Mouse (Mus musculus): ENCODE measurements around the gene Rsg1. TPM values are rescaled to one million over a fixed set of nuclear protein-coding genes. Genes with fewer than 3 reads are reported as not detected.

The Rsg1 gene
- polyA plus RNA-seq, 1 experiment: not detected

- Histone ChIP-seq H3K27ac (ENCODE audit: insufficient read depth, low read depth, low read length) (no peak overlapping the region), H3K4me3 (ENCODE audit: insufficient read depth, low read depth, low read length) (no peak overlapping the region), H3K4me1 (ENCODE audit: control insufficient read depth, insufficient read depth, low read length) (peaks cover 33% of the 10 kb centered on the region)
- WGBS: 86% methylated on average over 11 of the region's 11 CpGs
- TF ChIP-seq POLR2A (IDR thresholded peaks at IDR 0.05; ENCODE audit: insufficient read depth, low read depth, low read length) (no peak), CTCF (IDR thresholded peaks at IDR 0.05; ENCODE audit: insufficient read depth, low read depth, low read length) (no peak)
Measured at GRCm38 (mm10) chr4:141249383-141249782, 35.6 kb downstream of the Rsg1 start.

DNA sequence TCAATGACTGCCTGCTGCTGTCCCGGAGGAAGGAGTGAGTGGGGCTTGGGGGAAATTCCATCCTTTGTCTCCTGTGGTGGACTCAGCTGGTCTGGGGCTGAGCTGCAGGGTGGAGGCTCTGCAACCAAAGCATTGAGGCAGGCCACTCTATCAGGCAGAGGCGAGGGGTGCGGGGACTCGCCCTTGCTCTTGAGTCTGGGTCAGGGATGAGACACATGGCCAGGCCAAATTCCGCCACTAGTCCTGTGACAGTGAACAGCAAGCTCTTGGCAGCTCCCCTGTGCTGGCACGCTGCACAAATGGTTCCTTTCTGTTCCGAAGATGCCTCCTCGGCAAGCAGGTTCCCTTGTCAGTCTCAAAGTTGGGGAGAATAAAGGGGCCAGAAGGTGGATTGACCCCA, 37.3 kb downstream of the Rsg1 start:
- Histone ChIP-seq H3K4me1 (ENCODE audit: control insufficient read depth, insufficient read depth, low read length) (peaks cover 22% of the 10 kb centered on the region), H3K4me3 (ENCODE audit: insufficient read depth, low read depth, low read length) (no peak overlapping the region), H3K27ac (ENCODE audit: insufficient read depth, low read depth, low read length) (no peak overlapping the region)
- TF ChIP-seq POLR2A (IDR thresholded peaks at IDR 0.05; ENCODE audit: insufficient read depth, low read depth, low read length): no peak
- TF ChIP-seq CTCF (IDR thresholded peaks at IDR 0.05; ENCODE audit: insufficient read depth, low read depth, low read length): no peak
- WGBS: 74% methylated on average over 8 of the region's 8 CpGs

DNA sequence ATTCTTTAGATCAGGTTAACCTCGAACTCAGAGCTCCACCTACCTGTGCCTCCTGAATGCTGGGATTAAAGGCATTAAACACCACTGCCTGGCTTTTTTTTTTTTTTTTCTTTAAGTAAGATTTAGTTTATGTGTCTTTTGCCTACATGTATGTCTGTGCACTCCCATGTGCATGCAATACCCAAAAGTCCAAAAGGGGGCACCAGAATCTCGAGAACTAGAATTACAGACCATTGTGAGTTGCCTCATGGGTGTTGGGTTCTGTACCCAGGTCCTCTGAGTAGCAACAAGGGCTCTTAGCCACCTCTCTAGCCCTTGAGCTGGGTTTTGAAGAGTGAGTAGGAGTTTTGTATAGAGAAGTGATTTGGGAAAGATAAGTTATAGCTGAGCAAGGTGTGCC, 38.9 kb downstream of the Rsg1 start:
- WGBS: 69% methylated on average over 2 of the region's 2 CpGs
- Histone ChIP-seq H3K4me1 (ENCODE audit: control insufficient read depth, insufficient read depth, low read length) (peaks cover 8% of the 10 kb centered on the region), H3K4me3 (ENCODE audit: insufficient read depth, low read depth, low read length) (no peak overlapping the region), H3K27ac (ENCODE audit: insufficient read depth, low read depth, low read length) (no peak overlapping the region)
- TF ChIP-seq POLR2A (IDR thresholded peaks at IDR 0.05; ENCODE audit: insufficient read depth, low read depth, low read length) (no peak), CTCF (IDR thresholded peaks at IDR 0.05; ENCODE audit: insufficient read depth, low read depth, low read length) (no peak)

GRCm38 (mm10) chr4:141254234-141254633, 40.5 kb downstream of the Rsg1 start:
- Histone ChIP-seq H3K4me3 (ENCODE audit: insufficient read depth, low read depth, low read length) (no peak overlapping the region), H3K27ac (ENCODE audit: insufficient read depth, low read depth, low read length) (no peak overlapping the region), H3K4me1 (ENCODE audit: control insufficient read depth, insufficient read depth, low read length) (no peaks in the 10 kb centered on the region)
- TF ChIP-seq CTCF (IDR thresholded peaks at IDR 0.05; ENCODE audit: insufficient read depth, low read depth, low read length) (no peak), POLR2A (IDR thresholded peaks at IDR 0.05; ENCODE audit: insufficient read depth, low read depth, low read length) (no peak)
- WGBS: 63% methylated on average over 16 of the region's 16 CpGs

DNA sequence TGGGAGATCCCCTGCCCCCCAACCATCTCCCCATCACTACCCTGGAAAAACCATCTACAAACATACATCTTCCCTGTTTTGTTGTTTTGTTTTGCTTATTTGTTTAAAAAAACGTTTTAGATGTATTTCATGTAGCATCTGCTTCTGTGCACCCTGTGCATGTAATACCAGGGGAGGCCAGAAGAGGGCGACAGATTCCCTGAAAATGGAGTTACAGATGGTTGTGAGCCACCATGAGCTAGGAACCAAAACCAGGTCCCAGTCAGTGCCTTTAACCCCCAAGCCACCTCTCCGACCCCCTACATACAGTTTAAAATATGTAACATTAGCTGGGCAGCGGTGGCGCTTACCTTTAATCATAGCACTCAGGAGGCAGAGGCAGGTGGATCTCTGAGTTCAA, 43.7 kb downstream of the Rsg1 start:
- TF ChIP-seq POLR2A (IDR thresholded peaks at IDR 0.05; ENCODE audit: insufficient read depth, low read depth, low read length) (no peak), CTCF (IDR thresholded peaks at IDR 0.05; ENCODE audit: insufficient read depth, low read depth, low read length) (peak; percentile 39; the same call in 1 of the 2 replicates)
- Histone ChIP-seq H3K27ac (ENCODE audit: insufficient read depth, low read depth, low read length) (no peak overlapping the region), H3K4me3 (ENCODE audit: insufficient read depth, low read depth, low read length) (no peak overlapping the region), H3K4me1 (ENCODE audit: control insufficient read depth, insufficient read depth, low read length) (0 out of 2 replicates have a peak, but pooled peaks cover 5% of the 10 kb centered on the region)
- WGBS: 70% methylated on average over 5 of the region's 5 CpGs

DNA sequence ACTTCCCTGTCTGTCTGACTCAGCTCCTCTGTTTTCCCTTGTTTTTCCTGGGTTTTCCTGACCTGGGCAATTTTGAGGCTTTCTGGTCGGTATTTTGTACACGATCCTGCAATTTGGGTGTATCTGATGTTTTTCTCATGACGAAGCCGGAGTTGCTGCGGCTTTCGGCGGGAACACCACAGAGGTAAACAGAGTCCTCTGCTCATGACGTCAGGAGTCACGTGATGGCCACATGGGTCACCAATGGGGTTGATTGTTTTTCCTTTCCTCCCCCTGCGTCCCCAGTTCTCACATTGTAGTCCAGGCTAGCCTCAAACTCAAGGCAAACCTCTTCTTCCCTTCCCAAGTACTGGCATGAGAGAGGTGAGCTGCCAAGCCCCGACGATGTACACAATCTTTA, 45.7 kb downstream of the Rsg1 start:
- no peak for TF ChIP-seq CTCF (IDR thresholded peaks at IDR 0.05; ENCODE audit: insufficient read depth, low read depth, low read length)
- TF ChIP-seq POLR2A (IDR thresholded peaks at IDR 0.05; ENCODE audit: insufficient read depth, low read depth, low read length): no peak
- WGBS: 74% methylated on average over 12 of the region's 12 CpGs
- no peak overlapping the region for H3K4me3 ChIP-seq (ENCODE audit: insufficient read depth, low read depth, low read length)
- H3K4me1 ChIP-seq (ENCODE audit: control insufficient read depth, insufficient read depth, low read length): 0 out of 2 replicates have a peak, but pooled peaks cover 5% of the 10 kb centered on the region
- H3K27ac ChIP-seq (ENCODE audit: insufficient read depth, low read depth, low read length): no peak overlapping the region

DNA sequence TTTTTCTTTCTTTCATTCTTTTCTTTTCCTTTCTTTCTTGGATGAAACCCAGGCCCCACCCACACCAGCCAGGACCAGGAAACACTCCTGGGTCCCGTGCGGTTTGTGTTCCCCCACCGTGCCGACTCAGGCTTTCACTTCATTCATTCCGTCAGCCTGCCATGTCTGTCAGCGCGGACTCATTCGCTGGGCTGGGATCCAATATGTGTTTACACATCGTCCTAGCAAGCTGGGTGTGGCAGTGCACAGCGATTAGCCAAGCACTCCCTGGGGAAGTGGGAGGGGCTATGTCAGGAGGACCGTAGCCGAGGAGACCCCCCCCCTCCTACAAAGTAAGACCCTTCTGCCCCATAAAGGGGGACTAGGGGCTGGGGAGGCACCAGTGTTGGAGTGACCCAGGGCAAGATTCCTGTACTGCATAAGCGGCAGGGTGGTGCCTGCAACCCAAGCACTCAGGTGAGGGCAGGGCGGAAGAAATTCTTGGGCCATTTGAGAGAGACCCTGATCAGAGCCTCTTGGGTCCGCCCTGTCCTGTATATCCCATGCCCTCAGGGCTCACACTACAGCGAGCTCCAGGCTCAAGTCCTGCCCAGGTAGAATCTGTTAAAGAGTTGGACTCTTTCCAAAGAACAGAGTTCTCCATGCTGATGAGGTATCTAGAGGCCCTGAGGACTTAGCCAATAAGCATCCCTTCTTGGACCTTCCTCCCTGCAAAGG, 46.4 kb downstream of the Rsg1 start:
- H3K27ac ChIP-seq (ENCODE audit: insufficient read depth, low read depth, low read length): no peak overlapping the region
- no peak for TF ChIP-seq POLR2A (IDR thresholded peaks at IDR 0.05; ENCODE audit: insufficient read depth, low read depth, low read length)
- no peak for TF ChIP-seq CTCF (IDR thresholded peaks at IDR 0.05; ENCODE audit: insufficient read depth, low read depth, low read length)
- 36% methylated on average over 16 of the region's 16 CpGs for WGBS
- no peak overlapping the region for H3K4me3 ChIP-seq (ENCODE audit: insufficient read depth, low read depth, low read length)
- H3K4me1 ChIP-seq (ENCODE audit: control insufficient read depth, insufficient read depth, low read length): 0 out of 2 replicates have a peak, but pooled peaks cover 5% of the 10 kb centered on the region

DNA sequence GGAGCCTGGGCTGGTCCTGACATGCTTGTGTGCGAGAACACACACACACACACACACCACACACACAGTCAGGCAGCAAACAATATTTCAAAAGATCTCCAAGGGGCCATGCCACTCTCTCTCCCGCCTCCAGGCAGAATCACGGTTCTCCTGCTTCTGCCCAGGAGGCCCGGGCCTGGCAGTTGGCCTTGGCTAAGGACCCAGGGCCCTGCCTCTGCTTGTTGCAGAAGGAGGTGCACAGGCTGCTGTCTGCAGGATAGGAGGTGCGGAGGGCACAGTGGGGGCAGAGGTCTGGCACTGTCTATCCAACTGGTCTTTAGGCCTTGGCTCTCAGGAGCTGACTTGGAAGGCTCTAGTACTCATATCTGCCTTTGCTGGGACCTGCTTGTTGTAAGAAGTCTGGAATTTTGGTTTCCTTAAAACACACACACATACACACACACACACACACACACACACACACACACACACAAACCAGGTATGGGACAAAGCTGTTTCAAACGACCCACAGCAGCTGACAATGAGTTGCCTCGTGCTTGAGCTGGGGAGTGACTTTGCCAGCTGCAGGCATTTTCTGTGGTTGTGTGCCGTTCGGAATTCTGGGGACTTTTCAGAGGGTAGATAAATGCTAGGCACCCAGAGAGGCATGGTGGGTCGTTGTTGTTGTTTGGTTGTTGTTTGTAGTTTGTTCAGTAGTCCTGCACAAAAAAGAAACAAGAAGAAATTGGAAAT, 49.3 kb downstream of the Rsg1 start:
- Histone ChIP-seq H3K4me1 (ENCODE audit: control insufficient read depth, insufficient read depth, low read length) (0 out of 2 replicates have a peak, but pooled peaks cover 5% of the 10 kb centered on the region), H3K4me3 (ENCODE audit: insufficient read depth, low read depth, low read length) (no peak overlapping the region), H3K27ac (ENCODE audit: insufficient read depth, low read depth, low read length) (no peak overlapping the region)
- WGBS: 79% methylated on average over 10 of the region's 10 CpGs
- no peak for TF ChIP-seq POLR2A (IDR thresholded peaks at IDR 0.05; ENCODE audit: insufficient read depth, low read depth, low read length)

DNA sequence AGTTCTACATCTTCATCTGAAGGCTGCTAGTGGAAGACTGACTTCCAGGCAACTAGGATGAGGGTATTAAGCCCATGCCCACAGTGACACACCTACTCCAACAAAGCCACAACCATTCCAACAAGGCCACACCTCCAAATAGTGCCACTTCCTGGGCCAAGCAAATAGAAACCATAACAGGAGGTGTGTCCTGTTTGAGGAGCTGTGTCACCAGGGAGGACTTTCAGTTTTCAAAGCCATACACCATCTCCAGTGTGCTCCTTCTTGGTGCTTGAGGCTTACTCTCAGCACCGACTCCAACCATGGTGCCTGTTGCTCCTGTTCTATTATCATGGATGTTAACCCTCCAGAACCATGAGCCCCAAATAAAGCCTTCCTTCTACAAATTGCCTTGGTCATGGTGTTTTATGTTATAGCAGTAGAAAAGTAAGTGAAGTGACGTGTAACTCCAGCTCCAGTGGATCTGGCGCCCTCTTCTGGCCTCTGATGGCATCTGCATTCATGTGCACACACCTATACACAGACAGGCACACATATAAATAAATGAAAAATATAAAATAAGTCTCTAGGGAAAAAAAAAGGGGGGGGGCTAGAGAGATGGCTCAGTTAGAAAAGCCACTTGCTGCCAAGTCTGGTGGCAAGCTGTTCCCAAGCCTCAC, 52.4 kb downstream of the Rsg1 start:
- no peaks in the 10 kb centered on the region for H3K4me1 ChIP-seq (ENCODE audit: control insufficient read depth, insufficient read depth, low read length)
- no peak for TF ChIP-seq POLR2A (IDR thresholded peaks at IDR 0.05; ENCODE audit: insufficient read depth, low read depth, low read length)
- TF ChIP-seq CTCF (IDR thresholded peaks at IDR 0.05; ENCODE audit: insufficient read depth, low read depth, low read length): no peak
- no peak overlapping the region for H3K4me3 ChIP-seq (ENCODE audit: insufficient read depth, low read depth, low read length)
- 94% methylated on average over 3 of the region's 3 CpGs for WGBS
- H3K27ac ChIP-seq (ENCODE audit: insufficient read depth, low read depth, low read length): no peak overlapping the region
